Comparison of ENCODE assay signal across 8 mouse cellular contexts in the genomic region with DNA sequence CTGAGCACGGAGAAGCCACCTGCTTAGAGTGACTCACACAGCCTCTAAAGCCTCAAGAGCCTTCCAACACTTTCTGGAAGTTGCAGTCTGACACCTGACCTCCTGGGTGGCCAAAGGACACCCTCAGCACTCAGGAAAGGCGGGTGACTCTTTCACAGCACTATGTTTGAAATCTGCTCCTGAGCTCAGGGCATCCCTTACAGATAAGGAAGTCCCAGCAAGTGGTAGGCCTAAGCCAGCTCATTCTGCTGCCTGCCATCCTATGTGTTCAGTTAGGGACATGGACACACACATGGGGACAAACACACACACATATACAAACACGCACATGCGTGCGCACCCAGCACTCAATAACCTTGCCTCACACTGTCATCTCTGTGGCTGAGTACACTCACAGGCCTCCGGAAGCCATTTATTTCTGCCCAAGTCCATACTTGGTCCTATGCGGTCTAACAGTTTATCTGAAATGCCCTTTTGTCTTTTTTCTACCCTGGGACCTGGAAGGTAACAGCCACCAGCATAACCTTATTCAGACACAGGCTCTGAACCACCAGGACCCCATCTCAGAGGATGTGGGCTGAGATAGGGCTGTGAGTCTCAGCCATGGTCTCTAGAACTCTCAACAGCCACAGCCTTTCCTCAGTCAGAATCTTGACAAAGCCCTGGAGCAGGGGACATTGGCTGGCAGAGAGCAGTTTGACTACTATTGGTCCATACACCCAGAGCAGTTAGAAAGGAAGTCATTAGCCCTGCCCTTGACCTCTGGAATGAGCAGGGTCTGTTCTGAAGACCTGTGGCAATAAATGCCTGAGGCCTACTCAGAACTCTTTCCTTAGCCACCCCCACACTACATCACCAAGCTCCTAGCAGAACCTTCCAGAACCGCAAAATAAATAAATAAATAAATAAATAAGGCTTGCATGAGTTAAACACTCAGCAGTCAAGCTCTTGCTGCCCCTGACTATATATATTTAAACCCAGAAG. TPM values are rescaled to one million over a fixed set of nuclear protein-coding genes. Genes with fewer than 3 reads are reported as not detected.
DNase-seq lines count a peak whose midpoint lies in the region; ATAC-seq lines count a peak whose summit lies in the region.

No protein-coding gene starts in this region.

- 77% methylated on average over 8 of the region's 8 CpGs for WGBS in heart, embryonic 12.5 days
- WGBS in forebrain, embryonic 11.5 days = 84% methylated on average over 8 of the region's 8 CpGs
- 77% methylated on average over 8 of the region's 8 CpGs for WGBS in liver, embryonic 16.5 days (ENCODE audit: insufficient replicate concordance)

- H3K4me2 ChIP-seq in heart, embryonic 12.5 days = peak overlapping the region; percentile 39
- no peak overlapping the region for H3K4me2 ChIP-seq in forebrain, embryonic 11.5 days (ENCODE audit: low read depth, low read length, severe bottlenecking)
- no peak overlapping the region for H3K4me2 ChIP-seq in liver, embryonic 16.5 days (ENCODE audit: low read depth, low read length)

- peak overlapping the region; percentile 100 for H3K27ac ChIP-seq in heart, embryonic 12.5 days (ENCODE audit: poor library complexity, severe bottlenecking)
- H3K27ac ChIP-seq in forebrain, embryonic 11.5 days (ENCODE audit: low read depth, low read length) = peak overlapping the region; percentile 68
- H3K27ac ChIP-seq in liver, embryonic 16.5 days (ENCODE audit: low read length) = peak overlapping the region; percentile 50; the same call in 1 of the 2 replicates

- ATAC-seq in heart, embryonic 12.5 days (ENCODE audit: insufficient number of reproducible peaks, low FRiP score) = no peak
- ATAC-seq in forebrain, embryonic 11.5 days (replicated peaks; ENCODE audit: low FRiP score) = no peak
- ATAC-seq in liver, embryonic 16.5 days (ENCODE audit: low read depth) = no peak

- no peak for DNase-seq in heart, postnatal 4 days
- peak; percentile 60 for DNase-seq in CD4-positive, CD25-positive, alpha-beta regulatory T cell, adult 2 months (ENCODE audit: low read depth, low spot score)
- no peak for DNase-seq in forebrain, embryonic 11.5 days (ENCODE audit: low spot score)
- no peak for DNase-seq in ovary, postnatal 36 days (ENCODE audit: low spot score)
- no peak for DNase-seq in layer of hippocampus, postnatal 10 days (ENCODE audit: low spot score in 2 of 2)
- DNase-seq in left cerebral cortex, postnatal 36 days (ENCODE audit: low spot score in 2 of 2) = no peak

- peaks cover 98% of the 10 kb centered on the region for H3K4me1 ChIP-seq in heart, embryonic 12.5 days (replicated peaks)
- 0 out of 2 replicates have a peak, but pooled peaks cover 2% of the 10 kb centered on the region for H3K4me1 ChIP-seq in forebrain, embryonic 11.5 days (replicated peaks; ENCODE audit: control insufficient read depth, insufficient read depth, low read length)
- peaks cover 36% of the 10 kb centered on the region for H3K4me1 ChIP-seq in liver, embryonic 16.5 days (ENCODE audit: control insufficient read depth, low read depth, low read length)

- no peaks in the 10 kb centered on the region for H3K9me3 ChIP-seq in heart, embryonic 12.5 days (replicated peaks)
- H3K9me3 ChIP-seq in forebrain, embryonic 11.5 days (ENCODE audit: control insufficient read depth, low read length) = no peaks in the 10 kb centered on the region
- no peaks in the 10 kb centered on the region for H3K9me3 ChIP-seq in liver, embryonic 16.5 days (replicated peaks; ENCODE audit: control insufficient read depth, low read length)

- intact Hi-C loops in left cerebral cortex, postnatal 36 days (cut with DNase I) = loop anchor here (5.0 kb wide), 1 partner anchor 43 kb away; the partner anchor contains the start of gene Myh9

- peak overlapping the region; percentile 72 for H3K9ac ChIP-seq in heart, embryonic 12.5 days
- H3K9ac ChIP-seq in forebrain, embryonic 11.5 days (ENCODE audit: low read length) = no peak overlapping the region
- H3K9ac ChIP-seq in liver, embryonic 16.5 days (ENCODE audit: low read depth, low read length) = no peak overlapping the region

- H3K36me3 ChIP-seq in heart, embryonic 12.5 days = peaks cover 63% of the 10 kb centered on the region
- no peaks in the 10 kb centered on the region; the same call in 1 of the 2 replicates for H3K36me3 ChIP-seq in forebrain, embryonic 11.5 days (ENCODE audit: control insufficient read depth, insufficient read depth, low read length)
- peaks cover 27% of the 10 kb centered on the region for H3K36me3 ChIP-seq in liver, embryonic 16.5 days (ENCODE audit: control insufficient read depth, insufficient read depth)

- no peaks in the 10 kb centered on the region for H3K27me3 ChIP-seq in heart, embryonic 12.5 days (replicated peaks)
- no peaks in the 10 kb centered on the region for H3K27me3 ChIP-seq in forebrain, embryonic 11.5 days (ENCODE audit: control insufficient read depth, insufficient read depth, low read length)
- no peaks in the 10 kb centered on the region for H3K27me3 ChIP-seq in liver, embryonic 16.5 days (ENCODE audit: control insufficient read depth, insufficient read depth, low read depth, low read length)

- no peak overlapping the region for H3K4me3 ChIP-seq in heart, embryonic 12.5 days
- no peak overlapping the region for H3K4me3 ChIP-seq in forebrain, embryonic 11.5 days (ENCODE audit: low read depth, low read length)
- no peak overlapping the region for H3K4me3 ChIP-seq in liver, embryonic 16.5 days (ENCODE audit: low read depth, low read length)

RNA-seq across cellular contexts. Expression of gene Myh9, which starts 42.2 kb away (rescaled TPM):
- 41.9 and 42.0 TPM in 2 replicates for polyA plus RNA-seq in heart, embryonic 12.5 days (2016; fragmentation: Nextera tagmentation; extraction: Ambion mirVana)
- total RNA-seq in heart, postnatal 4 days (2021) = 100 to 1,000 TPM; 219 to 228 TPM
- polyA plus RNA-seq in forebrain, embryonic 11.5 days (2014; fragmentation: Nextera tagmentation; extraction: Ambion mirVana) = 32.0 and 37.4 TPM in 2 replicates
- 19.7 and 21.9 TPM in 2 replicates for polyA plus RNA-seq in liver, embryonic 16.5 days (2015; fragmentation: Nextera tagmentation; extraction: Ambion mirVana)
- total RNA-seq in layer of hippocampus, postnatal 10 days (2021) = 10 to 100 TPM; 65.2 to 75.2 TPM
- total RNA-seq in left cerebral cortex, postnatal 36 days (2021) = 10 to 100 TPM; 58.0 to 77.6 TPM

RNA-seq across cellular contexts. Expression of gene Apol8, which starts 43.0 kb away (rescaled TPM):
- 0.65 and 0.74 TPM in 2 replicates for polyA plus RNA-seq in heart, embryonic 12.5 days (2016; fragmentation: Nextera tagmentation; extraction: Ambion mirVana)
- under 1 TPM; 0.17 to 0.38 TPM for total RNA-seq in heart, postnatal 4 days (2021)
- polyA plus RNA-seq in forebrain, embryonic 11.5 days (2014; fragmentation: Nextera tagmentation; extraction: Ambion mirVana) = 0.16 and 0.21 TPM in 2 replicates
- polyA plus RNA-seq in liver, embryonic 16.5 days (2015; fragmentation: Nextera tagmentation; extraction: Ambion mirVana) = 26.2 and 26.9 TPM in 2 replicates
- total RNA-seq in layer of hippocampus, postnatal 10 days (2021) = 1 to 10 TPM; 1.4 to 1.8 TPM
- total RNA-seq in left cerebral cortex, postnatal 36 days (2021) = 1 to 10 TPM; 4.0 TPM

Comparison
In these comparisons a context has a peak if more than half of its experiments do, and no peak if none do; other contexts are left out.
1. H3K27ac ChIP-seq: peak in every context shown above with its lines; median percentile 100 in heart, embryonic 12.5 days; 68 in forebrain, embryonic 11.5 days; 50 in liver, embryonic 16.5 days.